Mouse (Mus musculus) limb, embryonic 15.5 days (tissue): ENCODE results near the gene Catsperd. TPM values are rescaled to one million over a fixed set of nuclear protein-coding genes. Genes with fewer than 3 reads are reported as not detected.

Experiments
- ATAC-seq: fragments of 200-750 bp; cut with Nextera tagmentation; 2 replicates; pipeline ENCODE4 v1.8.0; 2017; ENCODE audit warnings: low read depth, moderate TSS enrichment; ENCODE audit not compliant: insufficient number of reproducible peaks, low FRiP score, low TSS enrichment
- H3K27ac ChIP-seq: fragments of 300-500 bp; sonication (generic); 2 replicates; pipeline ENCODE4 v1.5.1; 2015; ENCODE audit warnings: moderate library complexity, mild to moderate bottlenecking, inconsistent platforms
- H3K27me3 ChIP-seq: fragments of 300-500 bp; sonication (generic); 2 replicates; pipeline ENCODE4 v1.6.1; 2015; ENCODE audit warnings: inconsistent platforms
- H3K36me3 ChIP-seq: fragments of 300-500 bp; sonication (generic); 2 replicates; pipeline ENCODE4 v1.6.1; 2015; ENCODE audit warnings: inconsistent platforms
- H3K4me1 ChIP-seq: fragments of 300-500 bp; sonication (generic); 2 replicates; pipeline ENCODE4 v1.6.1; 2015; ENCODE audit warnings: inconsistent platforms
- H3K4me2 ChIP-seq: fragments of 300-500 bp; sonication (generic); 2 replicates; pipeline ENCODE4 v1.6.1; 2015; ENCODE audit warnings: mild to moderate bottlenecking, inconsistent platforms
- H3K4me3 ChIP-seq: fragments of 300-500 bp; sonication (generic); 2 replicates; pipeline ENCODE4 v1.5.1; 2015; ENCODE audit warnings: mild to moderate bottlenecking, inconsistent platforms
- H3K9ac ChIP-seq: fragments of 300-500 bp; sonication (generic); 2 replicates; pipeline ENCODE4 v1.6.1; 2015; ENCODE audit warnings: inconsistent platforms
- H3K9me3 ChIP-seq: fragments of 300-500 bp; sonication (generic); 2 replicates; pipeline ENCODE4 v1.6.1; 2016; ENCODE audit warnings: inconsistent platforms
- WGBS: fragments of 180-500 bp; shearing (Covaris S2); methylation state at CpG from one replicate; pipeline ENCODE4 v1.1.7; 2015; 5-methylcytosine and 5-hydroxymethylcytosine counted together
- polyA plus RNA-seq: library from polyadenylated mRNA; unstranded; fragments of >200 nt; fragmentation: Nextera tagmentation; extraction: Ambion mirVana; gene quantifications from 2 replicates; pipeline ENCODE4 v1.2.1, GENCODE M21; 2015

Catsperd gene
- polyA plus RNA-seq, 1 experiment from 2014 or later, result 0.17 TPM

DNA sequence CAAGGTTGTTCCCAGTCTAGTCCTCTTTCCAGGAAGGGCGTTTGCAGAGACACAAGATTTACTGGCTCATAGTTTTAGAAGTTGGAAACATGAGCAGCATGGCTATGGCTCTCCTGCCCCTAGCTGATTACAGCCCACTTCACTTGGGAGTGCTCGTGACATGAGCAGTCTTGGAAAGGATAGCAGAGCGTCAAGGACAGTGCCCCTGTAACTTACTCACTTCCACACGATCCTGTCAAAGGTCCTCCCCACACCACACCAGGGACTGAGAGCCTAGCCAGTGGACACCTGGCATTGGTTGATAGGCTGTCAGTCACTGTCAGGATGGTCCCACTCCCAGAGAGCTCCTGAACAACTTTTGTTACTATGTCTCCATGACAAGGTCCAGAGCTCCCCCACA is 75.1 kb downstream of the Catsperd start:
- no peaks in the 10 kb centered on the region for H3K4me1 ChIP-seq
- H3K4me2 ChIP-seq, result no peak overlapping the region
- H3K9ac ChIP-seq, result no peak overlapping the region
- H3K27ac ChIP-seq, result no peak overlapping the region
- no peaks in the 10 kb centered on the region for H3K9me3 ChIP-seq
- whole genome bisulfite sequencing, result 88% methylated on average over 4 of the region's 4 CpGs
- H3K36me3 ChIP-seq, result peaks cover 98% of the 10 kb centered on the region
- no peak overlapping the region for H3K4me3 ChIP-seq
- ATAC-seq, result no peak
- no peaks in the 10 kb centered on the region for H3K27me3 ChIP-seq

DNA sequence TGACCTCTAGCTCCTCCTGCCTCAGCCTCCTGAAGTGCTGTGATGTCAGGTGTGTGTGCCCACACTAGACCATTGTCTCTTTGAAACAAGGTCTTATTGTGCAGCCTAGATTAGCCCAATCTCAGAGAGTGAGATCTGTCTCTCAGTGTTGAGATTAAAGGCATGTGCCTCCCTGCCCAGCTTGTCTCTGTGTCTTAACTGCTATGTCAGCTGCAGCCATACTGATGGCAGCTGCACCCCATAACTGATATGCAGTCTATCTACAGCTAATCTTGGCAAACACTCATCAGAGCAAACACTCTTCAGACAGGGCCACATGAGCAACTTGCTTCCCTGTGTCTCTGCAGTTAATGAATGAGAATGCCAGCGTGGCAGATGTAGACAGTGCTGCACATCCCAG is 78.6 kb downstream of the Catsperd start:
- Histone ChIP-seq H3K27me3 (no peaks in the 10 kb centered on the region), H3K9me3 (no peaks in the 10 kb centered on the region), H3K4me1 (0 out of 2 replicates have a peak, but pooled peaks cover 3% of the 10 kb centered on the region), H3K9ac (no peak overlapping the region), H3K4me2 (no peak overlapping the region), H3K27ac (no peak overlapping the region), H3K4me3 (no peak overlapping the region), H3K36me3 (peaks cover 98% of the 10 kb centered on the region)
- 97% methylated on average over 1 of the region's 1 CpGs for WGBS
- ATAC-seq, result no peak

DNA sequence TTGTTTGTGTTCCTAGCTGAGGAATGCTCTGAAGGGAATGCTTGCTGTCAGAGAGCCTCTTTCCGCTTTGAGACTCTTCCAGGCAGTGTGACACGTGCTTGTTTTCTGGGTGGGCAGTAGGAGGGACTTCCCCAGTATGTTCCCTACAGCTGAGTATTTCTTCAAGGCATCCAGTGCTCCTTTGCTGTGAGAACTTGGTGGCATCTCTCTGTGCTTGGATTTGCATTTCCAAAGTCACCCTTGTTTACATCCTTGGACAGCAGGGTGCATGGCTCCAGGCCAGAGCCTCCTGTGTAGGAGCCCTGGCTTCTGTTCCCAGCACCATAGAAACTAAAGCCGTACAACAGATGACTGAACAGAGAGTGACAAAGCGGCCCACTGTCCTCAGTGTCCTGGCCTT is 80.7 kb downstream of the Catsperd start:
- no peak for ATAC-seq
- H3K9me3 ChIP-seq, result no peaks in the 10 kb centered on the region
- H3K4me3 ChIP-seq, result no peak overlapping the region
- peaks cover 9% of the 10 kb centered on the region; the same call in 1 of the 2 replicates for H3K4me1 ChIP-seq
- H3K27ac ChIP-seq, result no peak overlapping the region
- WGBS, result 89% methylated on average over 4 of the region's 4 CpGs
- H3K4me2 ChIP-seq, result no peak overlapping the region
- no peak overlapping the region for H3K9ac ChIP-seq
- H3K27me3 ChIP-seq, result no peaks in the 10 kb centered on the region
- H3K36me3 ChIP-seq, result peaks cover 92% of the 10 kb centered on the region

DNA sequence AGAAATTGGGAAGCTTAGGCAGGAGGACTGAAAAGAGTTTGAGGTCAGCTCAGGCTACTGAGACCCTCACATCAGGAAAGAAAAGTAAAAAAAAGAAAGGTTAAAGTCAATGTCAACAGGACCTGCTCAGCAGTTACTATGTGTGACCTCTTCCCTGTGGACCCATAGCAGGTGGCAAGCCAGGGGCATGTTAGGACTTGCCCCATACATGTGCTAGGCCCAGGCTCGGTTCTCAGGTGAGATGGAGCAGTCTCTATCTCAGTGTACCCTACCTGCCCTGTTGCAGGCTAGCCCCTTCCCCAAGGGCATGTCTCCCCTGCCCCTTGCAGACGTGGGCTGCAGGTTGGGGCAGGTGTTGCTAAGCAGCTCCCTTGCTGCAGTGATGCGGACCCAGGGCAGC is 81.8 kb downstream of the Catsperd start:
- ATAC-seq, result no peak
- Histone ChIP-seq H3K4me1 (peaks cover 9% of the 10 kb centered on the region; the same call in 1 of the 2 replicates), H3K4me2 (no peak overlapping the region), H3K36me3 (peaks cover 82% of the 10 kb centered on the region), H3K27me3 (no peaks in the 10 kb centered on the region), H3K27ac (no peak overlapping the region), H3K9ac (no peak overlapping the region), H3K9me3 (no peaks in the 10 kb centered on the region), H3K4me3 (no peak overlapping the region)
- 76% methylated on average over 3 of the region's 3 CpGs for WGBS

Other genes starting within 250 kb of the Catsperd start
- gene Ptprs, start 151.7 kb upstream of the Catsperd start, polyA plus RNA-seq, result 85.4 and 96.3 TPM in 2 replicates
- gene Znrf4, start 115.7 kb upstream of the Catsperd start, polyA plus RNA-seq, result not detected in 2 replicates
- gene Gm20219, start 73.8 kb upstream of the Catsperd start, polyA plus RNA-seq, result 16.2 and 16.6 TPM in 2 replicates
- 74.5 and 75.6 TPM in 2 replicates for gene Safb2, start 43.6 kb upstream of the Catsperd start, polyA plus RNA-seq
- gene Safb, start 43.3 kb upstream of the Catsperd start, polyA plus RNA-seq, result 80.6 and 94.2 TPM in 2 replicates
- gene 2410015M20Rik, start 18.4 kb upstream of the Catsperd start, polyA plus RNA-seq, result 257 and 269 TPM in 2 replicates
- gene Rpl36, start 14.7 kb upstream of the Catsperd start, polyA plus RNA-seq, result 1,472 and 1,900 TPM in 2 replicates
- 46.5 and 49.1 TPM in 2 replicates for gene Lonp1, start 1.3 kb upstream of the Catsperd start, polyA plus RNA-seq
- gene Ranbp3, start 45.2 kb downstream of the Catsperd start, polyA plus RNA-seq, result 86.0 and 90.5 TPM in 2 replicates
- gene Ndufa11, start 89.6 kb downstream of the Catsperd start, polyA plus RNA-seq, result 370 and 405 TPM in 2 replicates
- 18.1 and 18.2 TPM in 2 replicates for gene Vmac, start 89.9 kb downstream of the Catsperd start, polyA plus RNA-seq
- gene Nrtn, start 129.4 kb downstream of the Catsperd start, polyA plus RNA-seq, result 15.2 and 20.5 TPM in 2 replicates
- gene Dus3l, start 136.6 kb downstream of the Catsperd start, polyA plus RNA-seq, result 43.9 and 45.5 TPM in 2 replicates
- 0.72 and 1.00 TPM in 2 replicates for gene Prr22, start 142.1 kb downstream of the Catsperd start, polyA plus RNA-seq
- gene Rfx2, start 202.9 kb downstream of the Catsperd start, polyA plus RNA-seq, result 6.0 and 6.1 TPM in 2 replicates
- 0.06 TPM in 1 of 2 replicates, not detected in the other for gene Acsbg2, start 246.3 kb downstream of the Catsperd start, polyA plus RNA-seq
- 0.16 and 0.24 TPM in 2 replicates for gene 1700061G19Rik, start 247.3 kb downstream of the Catsperd start, polyA plus RNA-seq